Mouse (Mus musculus) ES-E14 (cell line): ENCODE results near the gene Tas2r134.

Experiments used
- MAFK ChIP-seq: IDR thresholded peaks from 2 replicates; pipeline ENCODE4 v1.6.1; 2014; ENCODE audit warnings: mild to moderate bottlenecking, low read depth, low read length, inconsistent platforms; ENCODE audit not compliant: insufficient read depth
- ZC3H11A ChIP-seq: IDR thresholded peaks from 2 replicates; pipeline ENCODE4 v1.6.1; 2012; ENCODE audit warnings: low read depth, mild to moderate bottlenecking, inconsistent platforms, low read length, borderline replicate concordance

DNA sequence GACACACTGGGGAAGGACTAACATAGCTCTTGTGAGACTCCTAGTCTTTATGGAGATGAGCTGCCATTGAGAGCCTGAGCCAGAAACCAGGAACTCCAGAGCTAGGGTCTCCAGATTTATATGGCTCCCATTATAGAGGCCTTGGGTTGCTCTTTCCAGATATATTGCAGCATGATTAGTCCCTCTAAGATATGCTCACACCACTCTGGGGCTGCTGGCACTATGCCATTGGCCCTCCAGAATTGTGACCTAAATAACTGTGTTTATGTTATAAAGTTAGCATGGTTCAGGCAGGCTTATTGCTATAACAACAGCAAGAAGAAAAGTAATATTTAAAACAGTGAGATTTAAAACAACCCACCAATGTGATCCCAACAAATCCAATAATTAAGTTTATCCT is 35.2 kb upstream of the Tas2r134 start:
- TF ChIP-seq ZC3H11A (no peak), MAFK (no peak)
